Mouse (Mus musculus) myocyte (in vitro differentiated cells): ENCODE measurements around the gene Camsap2.

ENCODE experiments used
- CEBPB ChIP-seq: IDR thresholded peaks from 2 replicates; pipeline ENCODE4 v1.6.1; 2011; ENCODE audit warnings: mild to moderate bottlenecking, moderate library complexity; ENCODE audit not compliant: poor library complexity, insufficient read depth, severe bottlenecking
- E2F4 ChIP-seq: IDR thresholded peaks from one replicate; pipeline ENCODE4 v1.6.1; 2011; ENCODE audit warnings: mild to moderate bottlenecking, control low read depth, moderate library complexity; ENCODE audit not compliant: insufficient read depth
- MAX ChIP-seq: IDR thresholded peaks from one replicate; pipeline ENCODE4 v1.6.1; 2011; ENCODE audit warnings: low read depth, mild to moderate bottlenecking, control low read depth
- MYOD1 ChIP-seq, 3 experiments: IDR thresholded peaks; one replicate each; pipeline ENCODE4 v1.6.1; 2011; ENCODE audit warnings: control low read depth in 2 of 3, low read depth in 2 of 3, mild to moderate bottlenecking in 2 of 3, moderate library complexity in 1 of 3; ENCODE audit not compliant: insufficient read length in 2 of 3, control insufficient read depth in 1 of 3
- MYOG ChIP-seq, 3 experiments: IDR thresholded peaks; one replicate each; pipeline ENCODE4 v1.6.1; 2011; ENCODE audit warnings: control low read depth in 2 of 3, low read depth in 2 of 3, mild to moderate bottlenecking in 2 of 3; ENCODE audit not compliant: insufficient read length in 2 of 3, control insufficient read depth in 1 of 3, insufficient read depth in 1 of 3
- POLR2A ChIP-seq: IDR thresholded peaks from one replicate; pipeline ENCODE4 v1.6.1; 2011; ENCODE audit warnings: low read depth, mild to moderate bottlenecking, control low read depth, moderate library complexity; ENCODE audit not compliant: insufficient read length
- REST ChIP-seq: IDR thresholded peaks from one replicate; pipeline ENCODE4 v1.6.1; 2011; ENCODE audit warnings: mild to moderate bottlenecking, control low read depth, moderate library complexity; ENCODE audit not compliant: insufficient read depth, insufficient read length
- SRF ChIP-seq: IDR thresholded peaks from one replicate; pipeline ENCODE4 v1.6.1; 2011; ENCODE audit warnings: low read depth; ENCODE audit not compliant: control insufficient read depth, insufficient read length
- TCF12 ChIP-seq: IDR thresholded peaks from one replicate; pipeline ENCODE4 v1.6.1; 2011; ENCODE audit warnings: mild to moderate bottlenecking, control low read depth; ENCODE audit not compliant: poor library complexity, insufficient read depth, severe bottlenecking
- TCF3 ChIP-seq: IDR thresholded peaks from one replicate; pipeline ENCODE4 v1.6.1; 2011; ENCODE audit warnings: low read depth, control low read depth; ENCODE audit not compliant: insufficient read length
- USF1 ChIP-seq: IDR thresholded peaks from one replicate; pipeline ENCODE4 v1.6.1; 2011; ENCODE audit warnings: low read depth, mild to moderate bottlenecking, control low read depth, moderate library complexity

DNA sequence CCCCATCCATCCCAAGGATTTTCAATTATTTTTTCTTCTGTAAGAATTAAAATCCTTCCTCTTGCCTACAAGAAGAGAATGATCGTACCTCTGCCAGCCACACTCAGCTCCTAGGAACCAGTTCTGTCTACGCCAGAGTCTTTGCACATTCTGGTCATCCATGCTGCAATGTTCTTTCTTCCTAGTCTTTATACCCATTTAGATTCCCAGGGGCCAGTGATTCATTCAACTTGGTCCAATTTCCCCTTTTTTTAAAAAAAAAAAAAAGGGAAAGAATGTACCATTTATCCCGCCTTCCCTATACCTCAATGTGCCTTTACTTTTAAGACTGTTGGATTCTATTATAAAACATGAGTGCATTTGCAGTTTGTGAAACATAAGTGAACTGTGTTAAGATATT lies 12.4 kb downstream of the Camsap2 start:
- TF ChIP-seq MAX: no peak
- TF ChIP-seq USF1: no peak
- no peak for TF ChIP-seq TCF3
- no peak for TF ChIP-seq REST
- TF ChIP-seq POLR2A: no peak
- no peak for TF ChIP-seq MYOD1 (IDR thresholded peaks at IDR 0.05; ENCODE audit: control insufficient read depth in 1 of 3, insufficient read length in 2 of 3, low read depth in 2 of 3)
- TF ChIP-seq MYOG (IDR thresholded peaks at IDR 0.05; ENCODE audit: control insufficient read depth in 1 of 3, insufficient read depth in 1 of 3, insufficient read length in 2 of 3, low read depth in 2 of 3): no peak
- TF ChIP-seq SRF: no peak
- TF ChIP-seq E2F4: no peak
- TF ChIP-seq TCF12: no peak
- TF ChIP-seq CEBPB: no peak
